Mouse (Mus musculus): Measurements from ENCODE around the gene Cfap46. TPM values are rescaled to one million over a fixed set of nuclear protein-coding genes. Genes with fewer than 3 reads are reported as not detected.

Gene Cfap46
- polyA plus RNA-seq, 1 experiment from 2014 or later = 1.1 TPM

DNA sequence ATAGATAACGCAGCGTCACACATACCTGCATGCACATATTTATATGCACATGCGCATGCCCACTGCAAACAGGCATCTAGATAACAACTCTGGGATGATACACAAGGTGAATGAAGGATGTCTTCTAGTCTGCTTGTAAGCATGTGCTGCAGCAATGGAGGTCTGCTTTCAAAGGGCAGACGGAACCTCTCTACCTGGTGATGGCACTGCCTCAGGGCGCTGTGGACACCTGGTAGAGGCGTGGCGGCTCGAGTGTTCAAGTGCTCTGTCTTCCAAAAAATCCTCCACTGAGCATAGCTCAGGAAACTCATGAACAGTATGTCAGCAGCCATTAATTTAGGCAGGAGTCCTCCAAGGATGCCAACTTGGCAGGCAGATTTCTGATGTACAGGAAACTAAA is 22.2 kb upstream of the Cfap46 start:
- 94% methylated on average over 8 of the region's 8 CpGs for WGBS
- no peak overlapping the region for H3K4me3 ChIP-seq (ENCODE audit: low read depth, low read length)
- ATAC-seq = no peak
- H3K9ac ChIP-seq (ENCODE audit: low read length) = no peak overlapping the region
- H3K4me1 ChIP-seq (ENCODE audit: control insufficient read depth, insufficient read depth, low read length) = peaks cover 4% of the 10 kb centered on the region; the same call in 1 of the 2 replicates
- no peaks in the 10 kb centered on the region for H3K9me3 ChIP-seq (replicated peaks; ENCODE audit: control insufficient read depth, low read length)
- H3K36me3 ChIP-seq (ENCODE audit: control insufficient read depth, insufficient read depth, low read length) = no peaks in the 10 kb centered on the region
- H3K27ac ChIP-seq (ENCODE audit: low read depth, low read length) = no peak overlapping the region
- no peak overlapping the region for H3K4me2 ChIP-seq (ENCODE audit: low read length)
- no peak for DNase-seq (ENCODE audit: low spot score)
- no peaks in the 10 kb centered on the region for H3K27me3 ChIP-seq (replicated peaks; ENCODE audit: control insufficient read depth, insufficient read depth, low read length)

GRCm38 (mm10) chr7:139705081-139705480 is 21.5 kb upstream of the Cfap46 start:
- 86% methylated on average over 4 of the region's 4 CpGs for WGBS
- no peak overlapping the region for H3K27ac ChIP-seq (ENCODE audit: low read depth, low read length)
- H3K9me3 ChIP-seq (replicated peaks; ENCODE audit: control insufficient read depth, low read length) = no peaks in the 10 kb centered on the region
- DNase-seq (ENCODE audit: low spot score) = no peak
- no peak overlapping the region for H3K4me2 ChIP-seq (ENCODE audit: low read length)
- H3K36me3 ChIP-seq (ENCODE audit: control insufficient read depth, insufficient read depth, low read length) = no peaks in the 10 kb centered on the region
- no peak overlapping the region for H3K9ac ChIP-seq (ENCODE audit: low read length)
- ATAC-seq = no peak
- no peak overlapping the region for H3K4me3 ChIP-seq (ENCODE audit: low read depth, low read length)
- H3K27me3 ChIP-seq (replicated peaks; ENCODE audit: control insufficient read depth, insufficient read depth, low read length) = no peaks in the 10 kb centered on the region
- H3K4me1 ChIP-seq (ENCODE audit: control insufficient read depth, insufficient read depth, low read length) = peaks cover 4% of the 10 kb centered on the region; the same call in 1 of the 2 replicates

GRCm38 (mm10) chr7:139703826-139704199 is 20.2 kb upstream of the Cfap46 start:
- Histone ChIP-seq H3K4me1 (ENCODE audit: control insufficient read depth, insufficient read depth, low read length) (peaks cover 4% of the 10 kb centered on the region; the same call in 1 of the 2 replicates), H3K9me3 (replicated peaks; ENCODE audit: control insufficient read depth, low read length) (no peaks in the 10 kb centered on the region), H3K27me3 (replicated peaks; ENCODE audit: control insufficient read depth, insufficient read depth, low read length) (no peaks in the 10 kb centered on the region), H3K4me3 (ENCODE audit: low read depth, low read length) (no peak overlapping the region), H3K27ac (ENCODE audit: low read depth, low read length) (no peak overlapping the region), H3K36me3 (ENCODE audit: control insufficient read depth, insufficient read depth, low read length) (no peaks in the 10 kb centered on the region), H3K4me2 (ENCODE audit: low read length) (no peak overlapping the region), H3K9ac (ENCODE audit: low read length) (no peak overlapping the region)
- 23% methylated on average over 2 of the region's 2 CpGs for WGBS
- ATAC-seq = peak; percentile 18; the same call in 1 of the 2 replicates
- no peak for DNase-seq (ENCODE audit: low spot score)

DNA sequence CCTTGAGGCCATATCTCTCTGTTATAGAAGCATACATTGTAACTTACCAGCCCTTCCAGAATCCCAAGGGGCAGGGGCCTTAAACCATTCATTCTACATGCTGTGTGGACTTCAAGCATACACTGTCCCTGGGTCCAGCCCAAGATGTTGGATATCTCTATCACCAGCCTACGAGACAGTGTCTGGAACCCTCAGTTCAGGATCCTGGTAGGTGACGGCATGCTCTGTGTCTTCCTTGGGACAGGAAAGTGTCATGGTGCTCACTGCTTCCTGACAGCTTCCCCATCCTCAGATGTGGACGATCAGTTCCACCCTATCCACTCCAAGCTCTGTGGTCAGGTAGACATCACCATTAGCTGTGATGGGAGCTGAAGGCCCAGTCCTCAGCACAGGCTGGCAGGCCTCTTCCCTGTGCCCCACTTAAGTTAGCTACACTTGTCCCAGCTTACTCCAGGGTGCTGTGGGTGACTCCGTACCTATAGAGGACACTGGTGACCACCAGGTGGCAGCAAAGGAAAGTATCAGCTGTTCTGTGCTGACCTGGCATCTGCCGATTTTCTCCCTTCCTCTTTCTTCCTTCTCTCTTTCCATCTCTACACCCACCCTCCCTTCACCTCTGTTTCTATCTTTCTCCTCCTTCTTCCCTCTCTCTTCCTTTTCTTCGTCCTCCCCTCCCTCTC is 19.7 kb upstream of the Cfap46 start:
- Histone ChIP-seq H3K9ac (ENCODE audit: low read length) (no peak overlapping the region), H3K27me3 (replicated peaks; ENCODE audit: control insufficient read depth, insufficient read depth, low read length) (no peaks in the 10 kb centered on the region), H3K4me3 (ENCODE audit: low read depth, low read length) (no peak overlapping the region), H3K4me1 (ENCODE audit: control insufficient read depth, insufficient read depth, low read length) (peaks cover 4% of the 10 kb centered on the region; the same call in 1 of the 2 replicates), H3K36me3 (ENCODE audit: control insufficient read depth, insufficient read depth, low read length) (no peaks in the 10 kb centered on the region), H3K4me2 (ENCODE audit: low read length) (no peak overlapping the region), H3K9me3 (replicated peaks; ENCODE audit: control insufficient read depth, low read length) (no peaks in the 10 kb centered on the region), H3K27ac (ENCODE audit: low read depth, low read length) (no peak overlapping the region)
- ATAC-seq = peak; percentile 88
- 31% methylated on average over 6 of the region's 6 CpGs for WGBS
- DNase-seq (ENCODE audit: low spot score) = peak; percentile 90

- Histone ChIP-seq H3K27ac (ENCODE audit: low read depth, low read length) (no peak overlapping the region), H3K9ac (ENCODE audit: low read length) (no peak overlapping the region), H3K4me3 (ENCODE audit: low read depth, low read length) (no peak overlapping the region), H3K36me3 (ENCODE audit: control insufficient read depth, insufficient read depth, low read length) (no peaks in the 10 kb centered on the region), H3K4me1 (ENCODE audit: control insufficient read depth, insufficient read depth, low read length) (peaks cover 4% of the 10 kb centered on the region; the same call in 1 of the 2 replicates), H3K4me2 (ENCODE audit: low read length) (no peak overlapping the region), H3K9me3 (replicated peaks; ENCODE audit: control insufficient read depth, low read length) (no peaks in the 10 kb centered on the region), H3K27me3 (replicated peaks; ENCODE audit: control insufficient read depth, insufficient read depth, low read length) (no peaks in the 10 kb centered on the region)
- WGBS = 30% methylated on average over 6 of the region's 6 CpGs
- no peak for DNase-seq (ENCODE audit: low spot score)
- no peak for ATAC-seq
Measured at GRCm38 (mm10) chr7:139701651-139702301, 18.2 kb upstream of the Cfap46 start.

GRCm38 (mm10) chr7:139692641-139693294 is 9.2 kb upstream of the Cfap46 start:
- no peaks in the 10 kb centered on the region for H3K36me3 ChIP-seq (ENCODE audit: control insufficient read depth, insufficient read depth, low read length)
- H3K9me3 ChIP-seq (replicated peaks; ENCODE audit: control insufficient read depth, low read length) = no peaks in the 10 kb centered on the region
- DNase-seq (ENCODE audit: low spot score) = peak; percentile 33
- H3K4me1 ChIP-seq (ENCODE audit: control insufficient read depth, insufficient read depth, low read length) = no peaks in the 10 kb centered on the region
- no peak overlapping the region for H3K9ac ChIP-seq (ENCODE audit: low read length)
- no peak for ATAC-seq
- no peak overlapping the region for H3K27ac ChIP-seq (ENCODE audit: low read depth, low read length)
- no peaks in the 10 kb centered on the region for H3K27me3 ChIP-seq (replicated peaks; ENCODE audit: control insufficient read depth, insufficient read depth, low read length)
- WGBS = 87% methylated on average over 4 of the region's 4 CpGs
- H3K4me3 ChIP-seq (ENCODE audit: low read depth, low read length) = no peak overlapping the region
- no peak overlapping the region for H3K4me2 ChIP-seq (ENCODE audit: low read length)

DNA sequence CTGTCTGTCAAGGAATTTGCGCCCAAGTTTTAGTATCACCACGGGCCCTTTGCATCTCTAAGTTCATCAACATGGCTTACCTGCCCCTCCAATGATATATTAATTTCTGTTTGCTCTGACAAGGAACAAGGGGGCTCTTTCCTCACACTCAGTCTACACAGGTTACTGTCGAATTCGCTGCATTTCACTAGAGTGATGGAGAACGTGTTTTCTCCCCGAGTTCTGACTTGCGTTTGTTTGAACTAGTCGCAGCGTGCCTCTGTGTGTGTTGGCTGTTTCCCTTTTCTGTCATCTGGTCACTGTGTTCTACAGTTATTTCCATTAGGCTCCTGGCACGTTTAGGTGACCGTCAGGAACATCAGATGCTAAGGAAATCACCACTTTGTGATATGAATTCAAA is 8.6 kb upstream of the Cfap46 start:
- no peak overlapping the region for H3K4me2 ChIP-seq (ENCODE audit: low read length)
- no peaks in the 10 kb centered on the region for H3K9me3 ChIP-seq (replicated peaks; ENCODE audit: control insufficient read depth, low read length)
- H3K27me3 ChIP-seq (replicated peaks; ENCODE audit: control insufficient read depth, insufficient read depth, low read length) = no peaks in the 10 kb centered on the region
- DNase-seq (ENCODE audit: low spot score) (no peak), ATAC-seq (no peak)
- no peak overlapping the region for H3K9ac ChIP-seq (ENCODE audit: low read length)
- WGBS = 90% methylated on average over 11 of the region's 11 CpGs
- no peaks in the 10 kb centered on the region for H3K36me3 ChIP-seq (ENCODE audit: control insufficient read depth, insufficient read depth, low read length)
- no peak overlapping the region for H3K4me3 ChIP-seq (ENCODE audit: low read depth, low read length)
- H3K27ac ChIP-seq (ENCODE audit: low read depth, low read length) = no peak overlapping the region
- no peaks in the 10 kb centered on the region for H3K4me1 ChIP-seq (ENCODE audit: control insufficient read depth, insufficient read depth, low read length)

- H3K4me2 ChIP-seq (ENCODE audit: low read length) = no peak overlapping the region
- H3K27ac ChIP-seq (ENCODE audit: low read depth, low read length) = no peak overlapping the region
- ATAC-seq (no peak), DNase-seq (ENCODE audit: low spot score) (no peak)
- no peak overlapping the region for H3K4me3 ChIP-seq (ENCODE audit: low read depth, low read length)
- no peaks in the 10 kb centered on the region for H3K27me3 ChIP-seq (replicated peaks; ENCODE audit: control insufficient read depth, insufficient read depth, low read length)
- H3K36me3 ChIP-seq (ENCODE audit: control insufficient read depth, insufficient read depth, low read length) = no peaks in the 10 kb centered on the region
- H3K9ac ChIP-seq (ENCODE audit: low read length) = no peak overlapping the region
- H3K9me3 ChIP-seq (replicated peaks; ENCODE audit: control insufficient read depth, low read length) = no peaks in the 10 kb centered on the region
- peaks cover 4% of the 10 kb centered on the region for H3K4me1 ChIP-seq (ENCODE audit: control insufficient read depth, insufficient read depth, low read length)
Measured at GRCm38 (mm10) chr7:139685336-139685735, 1.7 kb upstream of the Cfap46 start.

DNA sequence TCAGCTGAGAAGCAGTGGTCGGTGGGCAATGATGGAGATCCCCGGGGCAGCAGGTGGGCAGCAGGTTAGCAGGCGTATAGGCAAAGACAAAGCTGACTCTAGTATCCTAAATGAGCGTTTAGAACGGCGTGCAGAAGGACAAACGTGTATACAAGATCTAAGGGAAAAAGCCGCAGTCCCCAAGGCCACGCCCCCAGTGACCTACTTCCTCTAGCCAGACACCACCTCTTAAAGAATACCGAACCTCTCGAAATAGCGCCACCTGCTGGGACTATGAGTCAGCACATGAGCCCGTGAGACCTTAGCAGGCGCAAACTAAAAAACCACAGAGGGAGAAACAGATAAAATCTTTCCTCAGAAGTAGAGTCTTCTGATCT is 924 bp upstream of the Cfap46 start:
- peak; percentile 97 for DNase-seq (ENCODE audit: low spot score)
- peak overlapping the region; percentile 57 for H3K9ac ChIP-seq (ENCODE audit: low read length)
- 0 out of 2 replicates have a peak overlapping the region, but pooled peaks have one; percentile 10 for H3K27ac ChIP-seq (ENCODE audit: low read depth, low read length)
- peak overlapping the region; percentile 40 for H3K4me3 ChIP-seq (ENCODE audit: low read depth, low read length)
- no peaks in the 10 kb centered on the region for H3K36me3 ChIP-seq (ENCODE audit: control insufficient read depth, insufficient read depth, low read length)
- WGBS = under 1% methylated on average over 14 of the region's 14 CpGs
- H3K27me3 ChIP-seq (replicated peaks; ENCODE audit: control insufficient read depth, insufficient read depth, low read length) = no peaks in the 10 kb centered on the region
- peaks cover 4% of the 10 kb centered on the region for H3K4me1 ChIP-seq (ENCODE audit: control insufficient read depth, insufficient read depth, low read length)
- H3K9me3 ChIP-seq (replicated peaks; ENCODE audit: control insufficient read depth, low read length) = no peaks in the 10 kb centered on the region
- ATAC-seq = peak; percentile 88
- peak overlapping the region; percentile 82 for H3K4me2 ChIP-seq (ENCODE audit: low read length)
